Mouse (Mus musculus) A20 (cell line): ENCODE results near the gene Fhl3.

ENCODE experiments used
- DNase-seq: peaks from one replicate; pipeline ENCODE4 v3.0.0-alpha.2; 2011; ENCODE audit warnings: low read depth, low spot score

The Fhl3 gene

GRCm38 (mm10) chr4:124755526-124755925, 55.0 kb downstream of the Fhl3 start:
- no peak for DNase-seq
